Mouse (Mus musculus) megakaryocyte progenitor cell, adult 5-6 weeks (primary cell): Measurements from ENCODE around the gene Rdx. TPM values are rescaled to one million over a fixed set of nuclear protein-coding genes. Genes with fewer than 3 reads are reported as not detected.
"Not testable (repeated sequence)": the region's sequence is repeated elsewhere in the genome, so short reads cannot be mapped to it uniquely, and the experiment has no call there.

ENCODE experiments used
- ATAC-seq: replicated peaks from 2 replicates; pipeline ENCODE4 v1.8.0; 2016; ENCODE audit warnings: mild to moderate bottlenecking, moderate TSS enrichment, inconsistent platforms; ENCODE audit not compliant: poor library complexity
- total RNA-seq, 2 experiments: library from RNA; stranded (forward) in 1 of 2; stranded (reverse) in 1 of 2; fragments of 157-497, 149-512 nt in 1 of 2; fragments of 200-1000 nt in 1 of 2; gene quantifications; 2 replicates each; pipeline versions ENCODE4 v1.2.3 to v1.2.4; 2015 to 2017

Rdx gene
- total RNA-seq, 2 experiments from 2014 or later = 95.2 to 212 TPM

GRCm38 (mm10) chr9:52052221-52052620, 5.2 kb downstream of the Rdx start:
- no peak for ATAC-seq

GRCm38 (mm10) chr9:52055313-52055712, 8.3 kb downstream of the Rdx start:
- ATAC-seq = peak; percentile 54

- no peak for ATAC-seq
Observed at GRCm38 (mm10) chr9:52059788-52060187, 12.8 kb downstream of the Rdx start.

DNA sequence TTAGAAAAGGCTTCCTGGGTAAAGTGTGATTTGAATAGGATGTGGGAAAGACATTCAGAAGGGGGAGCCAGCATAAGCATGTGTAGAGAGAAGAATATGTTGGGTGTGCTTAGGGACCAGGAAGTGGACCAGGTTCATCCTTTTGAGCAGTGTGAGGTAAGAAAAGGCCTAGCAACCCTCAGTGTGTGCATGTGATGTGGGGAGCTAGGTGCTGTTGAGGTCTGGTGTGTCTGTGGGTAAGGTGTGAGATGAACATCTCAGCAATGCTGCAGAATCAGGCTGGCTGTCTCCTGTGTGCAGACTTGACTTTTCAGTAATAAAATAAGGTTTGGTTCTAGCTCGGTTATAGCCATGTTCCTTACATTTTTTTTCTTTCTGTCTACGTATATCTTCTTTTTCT, 23.1 kb downstream of the Rdx start:
- ATAC-seq = no peak

- not testable (repeated sequence) for ATAC-seq
Observed at GRCm38 (mm10) chr9:52071352-52071751, 24.4 kb downstream of the Rdx start.

DNA sequence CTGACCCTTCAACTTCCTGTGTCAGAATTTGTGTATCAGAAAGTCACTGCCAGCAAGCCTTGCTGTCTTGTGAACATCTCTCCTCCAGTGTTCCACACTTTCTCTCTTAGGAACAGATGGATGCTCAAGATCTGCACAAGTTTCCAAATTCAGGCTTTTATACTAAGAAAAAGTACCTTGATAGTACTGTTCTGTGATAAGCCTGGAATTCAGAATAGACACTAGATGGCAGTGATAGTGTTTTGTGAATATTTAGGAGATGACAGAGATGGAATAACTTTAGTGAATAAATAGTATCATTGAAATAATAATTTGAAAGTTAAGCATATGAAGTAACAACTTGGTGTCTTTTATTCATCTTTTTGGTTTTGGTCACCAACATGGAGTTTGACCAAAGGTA, 25.2 kb downstream of the Rdx start:
- ATAC-seq = no peak

DNA sequence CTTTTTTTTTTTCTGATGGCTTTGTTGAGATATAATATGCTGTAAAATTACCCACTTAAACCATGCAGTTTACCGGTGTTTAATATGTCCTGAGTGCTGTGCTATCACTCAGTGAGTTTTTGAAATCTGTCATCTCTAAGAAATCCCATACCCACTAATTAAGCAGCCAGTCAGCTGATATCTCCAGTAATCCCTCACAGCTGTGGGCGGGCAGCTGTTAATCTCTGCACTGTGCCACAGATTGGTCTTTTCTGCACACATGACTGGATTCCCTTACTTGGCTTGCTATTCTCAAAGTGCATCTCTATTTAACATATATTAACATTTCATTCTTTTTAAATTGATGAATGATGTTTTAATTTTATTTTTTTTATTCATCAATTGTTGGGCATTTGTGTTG, 29.1 kb downstream of the Rdx start:
- no peak for ATAC-seq

GRCm38 (mm10) chr9:52077692-52078091, 30.7 kb downstream of the Rdx start:
- no peak for ATAC-seq

DNA sequence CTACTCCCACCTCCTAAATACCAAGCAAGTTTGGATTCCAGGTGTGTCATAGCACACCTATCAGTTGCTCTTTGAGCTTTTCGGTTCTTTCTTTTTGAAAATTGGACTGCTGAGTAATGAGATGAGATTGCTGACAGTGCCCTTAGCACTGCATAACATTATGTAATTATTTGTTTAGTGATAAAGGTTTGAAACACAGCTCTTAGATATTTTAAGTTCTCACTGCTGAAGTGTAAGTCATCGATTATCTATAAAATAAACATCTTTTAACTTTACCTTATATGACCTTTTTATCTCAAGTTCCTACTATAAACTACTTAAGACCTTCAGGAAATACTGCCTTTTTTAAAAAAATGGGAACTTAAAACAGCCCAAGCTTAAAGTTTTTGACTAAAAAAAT, 35.0 kb downstream of the Rdx start:
- ATAC-seq = no peak

DNA sequence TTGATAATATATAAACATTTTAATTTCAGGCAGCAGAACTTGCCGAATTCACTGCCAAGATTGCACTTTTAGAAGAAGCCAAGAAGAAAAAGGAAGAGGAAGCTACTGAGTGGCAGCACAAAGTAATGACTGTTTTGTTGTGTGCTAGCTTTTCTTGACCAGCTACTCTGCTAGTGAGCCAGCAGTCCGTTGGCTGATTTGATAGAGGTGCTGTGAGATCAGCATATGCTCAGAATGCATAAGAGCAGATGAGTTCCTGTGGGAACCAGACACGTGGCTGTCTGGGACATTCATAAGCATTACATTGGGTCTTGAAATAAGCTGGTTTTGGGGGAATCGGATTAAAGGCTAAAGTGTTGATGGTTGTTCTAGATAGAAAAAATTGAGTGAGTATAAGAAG, 35.4 kb downstream of the Rdx start:
- ATAC-seq = no peak

DNA sequence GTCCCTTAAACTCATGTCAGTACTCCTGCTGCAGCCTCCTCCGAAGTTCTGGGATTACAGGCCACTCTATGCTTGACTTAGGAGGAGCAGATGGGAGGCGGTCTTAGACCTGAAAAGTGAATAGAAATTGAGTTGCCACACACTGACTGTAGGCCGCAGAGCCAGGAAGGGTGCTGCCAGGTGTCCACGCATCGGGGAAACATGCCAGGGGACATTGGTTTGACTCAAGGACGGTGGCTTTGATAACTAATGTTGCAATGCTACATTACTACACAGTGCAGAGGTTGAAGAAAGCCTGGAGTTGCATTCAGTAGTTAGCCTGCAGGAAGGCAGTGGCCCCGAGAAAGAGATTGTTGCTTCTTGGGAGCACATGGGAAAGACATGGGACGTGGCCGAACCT, 44.8 kb downstream of the Rdx start:
- ATAC-seq = peak; percentile 36

DNA sequence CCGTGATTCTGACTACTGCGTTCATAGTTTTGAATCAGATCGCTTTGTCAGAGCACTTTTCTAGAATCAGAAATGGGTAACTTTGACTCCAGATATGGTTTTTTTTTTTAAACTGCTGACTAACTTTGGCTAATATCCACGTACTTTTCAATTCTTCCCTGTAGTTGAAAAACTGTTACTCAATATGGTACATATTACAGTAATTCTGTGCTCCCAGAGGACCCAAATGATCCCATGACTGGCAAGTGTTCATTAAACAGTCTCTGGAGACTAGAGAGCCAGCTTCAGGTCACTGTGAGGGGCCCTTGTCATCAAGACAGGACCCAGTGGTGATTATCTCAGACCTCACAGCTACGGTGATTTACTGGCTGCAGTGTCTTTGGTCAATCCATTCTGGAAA, 45.3 kb downstream of the Rdx start:
- ATAC-seq = no peak

DNA sequence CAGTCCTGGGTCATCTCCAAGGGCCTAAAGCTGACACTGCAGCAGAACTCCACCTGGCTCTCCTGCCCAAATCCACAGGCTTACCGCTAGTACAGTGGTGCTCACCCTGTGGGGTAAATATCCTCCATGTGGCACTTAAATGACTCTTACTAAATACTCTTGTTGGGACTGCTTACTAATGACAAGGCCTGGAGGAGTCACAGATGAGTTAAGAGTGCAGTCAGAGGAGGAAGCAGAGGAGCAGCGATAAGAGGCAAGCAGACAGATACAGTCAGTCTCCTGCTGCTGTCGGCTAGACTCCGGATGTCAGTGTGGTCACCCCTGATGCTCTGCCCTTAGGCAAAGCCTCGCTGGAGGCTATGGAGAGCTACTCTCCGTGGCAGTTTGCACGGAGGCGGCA, 46.1 kb downstream of the Rdx start:
- peak; percentile 77 for ATAC-seq

DNA sequence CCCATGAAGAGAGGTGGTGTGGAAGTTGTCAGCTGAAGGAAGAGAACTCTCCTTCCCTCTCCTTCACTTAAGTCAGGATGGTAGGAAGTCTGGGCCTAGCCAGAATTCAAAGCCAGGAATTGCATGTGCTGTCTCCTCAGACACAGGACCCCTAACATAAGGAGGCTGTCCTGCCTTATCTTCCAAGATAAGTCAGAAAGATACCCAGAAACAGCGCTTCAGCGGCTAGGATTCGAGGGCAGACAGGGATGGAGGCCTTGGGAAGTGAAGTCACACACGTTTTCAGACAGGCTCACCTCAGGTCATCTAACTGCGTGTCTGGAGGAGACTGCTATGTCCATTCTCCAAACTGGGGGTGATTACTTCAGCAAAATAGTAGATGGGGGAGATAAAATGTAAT, 47.0 kb downstream of the Rdx start:
- ATAC-seq = no peak

- ATAC-seq = no peak
Observed at GRCm38 (mm10) chr9:52094471-52094980, 47.6 kb downstream of the Rdx start.

DNA sequence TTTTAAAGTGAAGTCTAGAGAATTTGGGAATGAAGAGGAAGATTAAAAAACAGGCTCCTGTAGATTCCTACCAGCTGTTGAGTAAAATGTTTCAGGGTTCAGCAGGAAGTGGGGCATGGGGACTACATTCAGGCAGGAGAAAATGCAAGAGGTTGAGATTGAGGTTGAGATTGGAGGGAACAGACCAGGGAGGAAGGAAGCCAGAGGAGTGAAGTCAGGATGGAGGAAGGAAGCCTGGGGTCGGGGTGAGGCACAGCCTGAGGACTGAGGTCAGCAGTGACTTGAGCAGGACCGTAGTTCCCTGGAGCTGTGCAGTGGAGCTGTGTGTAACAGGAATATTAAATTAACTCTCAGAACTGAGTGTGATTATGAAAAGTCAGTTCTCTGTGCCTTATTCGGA, 48.7 kb downstream of the Rdx start:
- no peak for ATAC-seq

DNA sequence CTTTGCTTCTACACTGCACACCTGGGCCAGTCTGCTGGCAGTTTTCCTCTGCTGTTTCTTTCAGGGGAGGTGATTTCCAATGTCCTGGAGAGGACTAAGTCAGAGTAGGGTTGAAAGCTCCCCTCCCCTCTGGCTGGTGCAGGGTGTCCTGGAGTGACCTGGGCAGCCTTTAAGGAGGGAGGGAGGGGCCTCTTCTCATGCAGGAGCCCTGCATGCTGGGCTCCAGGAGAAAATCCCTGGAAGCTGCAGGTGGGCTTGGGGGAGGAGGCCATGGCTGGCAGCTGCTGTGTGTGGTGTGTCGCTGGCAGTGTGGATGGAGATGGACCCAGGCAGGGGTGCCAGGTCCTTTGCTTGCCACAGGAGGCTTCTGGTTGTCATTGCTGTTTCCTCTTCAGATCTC, 50.4 kb downstream of the Rdx start:
- ATAC-seq = no peak

DNA sequence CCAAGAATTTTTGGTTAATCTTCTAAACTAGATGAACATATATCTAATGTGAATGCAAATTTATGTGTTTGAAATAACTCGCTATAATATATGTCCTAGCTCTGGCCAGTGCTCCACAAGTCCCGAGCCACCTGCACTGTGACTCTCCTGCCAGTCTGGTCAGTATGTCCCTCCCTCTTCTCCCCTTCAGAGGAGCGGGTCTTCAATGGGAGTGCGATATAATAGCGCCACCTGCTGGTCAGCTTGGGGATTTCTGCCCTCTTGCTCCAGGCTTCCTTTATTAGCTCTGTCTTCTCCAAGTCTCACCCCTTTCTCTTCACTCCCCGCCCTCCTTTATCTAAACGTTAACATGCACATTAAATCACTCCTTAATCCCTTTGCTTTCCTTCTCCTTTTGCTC, 51.6 kb downstream of the Rdx start:
- ATAC-seq = peak; percentile 82

DNA sequence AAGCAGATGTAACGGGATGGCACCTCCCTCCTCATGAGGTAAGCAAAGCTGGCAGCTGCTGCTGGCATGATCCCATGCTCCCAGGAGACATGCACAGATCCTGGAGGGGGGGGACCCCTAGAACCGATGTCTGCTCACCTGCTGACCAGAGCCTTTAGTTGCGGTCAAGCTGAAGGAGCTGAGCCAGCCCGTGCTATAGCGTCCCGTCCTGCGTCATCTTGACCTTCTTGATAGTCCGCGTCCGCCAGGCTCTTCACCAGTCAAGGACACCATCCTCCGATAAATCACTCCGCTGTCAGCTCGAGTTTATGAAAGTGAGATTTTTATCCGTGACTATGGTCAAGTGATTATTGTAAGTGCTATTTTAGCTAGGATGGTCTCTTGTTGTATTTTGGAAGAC, 53.5 kb downstream of the Rdx start:
- ATAC-seq = no peak

DNA sequence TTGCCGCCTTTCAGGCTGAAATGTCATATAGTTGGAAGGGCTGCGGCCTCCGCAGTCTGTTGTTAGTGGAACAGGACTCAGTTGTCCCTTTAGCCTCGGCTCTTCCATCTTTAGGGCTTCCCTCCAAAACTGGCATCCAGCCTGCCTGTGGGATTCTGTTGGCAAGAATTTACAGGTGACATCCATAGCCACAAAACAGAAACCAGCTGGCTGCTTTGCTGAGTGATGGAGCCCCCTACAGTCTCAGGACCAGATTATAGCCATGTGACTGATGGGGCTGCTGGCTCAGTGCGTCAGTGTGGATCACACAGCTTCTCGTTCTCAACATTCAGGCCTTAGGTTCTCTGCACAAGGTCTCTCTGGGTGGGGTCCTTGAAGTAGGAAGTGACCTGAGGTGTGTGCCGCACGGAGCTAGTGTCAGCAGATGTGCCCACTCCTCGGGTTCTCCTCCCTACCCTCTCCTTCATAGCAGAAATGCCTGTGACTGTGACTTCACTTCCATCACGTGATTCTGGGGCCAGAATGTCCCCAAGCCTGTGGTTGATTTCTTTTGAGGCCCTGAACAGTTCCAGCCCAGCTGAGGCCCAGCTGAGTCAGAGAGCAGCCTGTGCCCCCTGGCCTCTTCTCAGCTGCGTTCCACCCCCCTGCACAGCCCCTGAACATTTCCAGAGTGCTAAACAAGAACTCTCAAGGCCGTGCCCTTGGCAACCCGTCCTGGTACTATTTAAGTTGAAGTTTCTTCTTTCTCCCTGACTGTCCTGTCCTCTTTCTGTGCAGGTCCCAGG, 55.3 kb downstream of the Rdx start:
- ATAC-seq = 0 out of 2 replicates have a peak, but pooled peaks have one; percentile 9

DNA sequence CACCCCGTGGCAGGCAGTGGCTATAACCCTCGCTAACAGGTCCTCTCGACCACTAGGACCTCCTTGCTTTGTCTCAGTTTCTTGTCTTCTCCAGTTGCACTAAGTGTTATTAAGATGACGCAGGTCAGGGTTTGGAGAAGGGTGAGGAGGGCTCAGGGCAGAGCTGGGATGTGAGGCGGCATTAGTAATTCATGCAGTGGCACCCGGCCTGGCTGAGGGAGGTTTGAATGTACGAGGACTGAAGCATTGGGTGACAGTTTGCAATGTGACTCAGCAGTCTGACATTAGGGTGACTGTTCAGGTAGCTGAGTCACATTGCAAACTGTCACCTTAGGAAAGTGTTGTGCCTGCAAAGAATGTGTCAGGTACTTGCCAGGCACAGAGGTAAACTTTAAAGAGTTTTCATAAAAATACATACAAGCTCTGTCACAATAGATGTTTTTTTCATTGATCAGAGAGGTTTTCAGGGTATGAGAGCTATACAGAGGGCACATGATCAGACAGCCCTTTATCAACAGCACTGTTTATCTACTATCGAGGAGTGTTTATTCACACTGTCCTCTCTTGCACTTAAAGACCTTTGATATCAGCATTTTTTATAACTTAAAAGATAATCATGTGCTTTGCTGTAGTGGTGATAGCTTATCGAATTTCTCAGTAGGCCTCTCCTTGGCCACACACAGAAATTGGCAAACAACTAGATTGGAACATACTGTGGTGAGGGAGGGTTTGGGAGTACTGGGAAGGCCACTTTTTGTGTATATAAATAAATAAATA, 56.7 kb downstream of the Rdx start:
- ATAC-seq = peak; percentile 51

GRCm38 (mm10) chr9:52104225-52104615, 57.2 kb downstream of the Rdx start:
- ATAC-seq = peak; percentile 17
